Mouse (Mus musculus) cerebral cortex, adult 2 months (tissue): ENCODE measurements around the gene Efcab9.

Source experiments
- WGBS: fragments of 180-500 bp; shearing (Covaris S2); methylation state at CpG from one replicate; pipeline ENCODE4 v1.1.7; 2018; 5-methylcytosine and 5-hydroxymethylcytosine counted together

Efcab9 gene

GRCm38 (mm10) chr11:32495283-32495682 lies 36.6 kb downstream of the Efcab9 start:
- WGBS: 45% methylated on average over 2 of the region's 2 CpGs

GRCm38 (mm10) chr11:32491079-32491478 lies 40.8 kb downstream of the Efcab9 start:
- WGBS: 97% methylated on average over 2 of the region's 2 CpGs

GRCm38 (mm10) chr11:32488808-32489670 lies 42.8 kb downstream of the Efcab9 start:
- 70% methylated on average over 5 of the region's 5 CpGs for WGBS

- 95% methylated on average over 3 of the region's 3 CpGs for WGBS
These were observed 44.4 kb downstream of the Efcab9 start for GRCm38 (mm10) chr11:32487501-32487900.

GRCm38 (mm10) chr11:32486621-32487020 lies 45.3 kb downstream of the Efcab9 start:
- WGBS: 74% methylated on average over 3 of the region's 3 CpGs

GRCm38 (mm10) chr11:32485290-32485689 lies 46.6 kb downstream of the Efcab9 start:
- 63% methylated on average over 3 of the region's 3 CpGs for WGBS

- WGBS: 73% methylated on average over 2 of the region's 2 CpGs
These were observed 50.4 kb downstream of the Efcab9 start for GRCm38 (mm10) chr11:32481525-32481924.

GRCm38 (mm10) chr11:32475487-32476236 lies 56.2 kb downstream of the Efcab9 start:
- WGBS: 92% methylated on average over 5 of the region's 5 CpGs

GRCm38 (mm10) chr11:32474725-32475124 lies 57.2 kb downstream of the Efcab9 start:
- 85% methylated on average over 3 of the region's 3 CpGs for WGBS
